Mouse (Mus musculus) layer of hippocampus, postnatal 25 days (tissue): ENCODE data around the gene Hnrnpu. TPM values are rescaled to one million over a fixed set of nuclear protein-coding genes. Genes with fewer than 3 reads are reported as not detected.
A peak's percentile ranks its signal among the peaks of the same experiment; 100 is the strongest.

Source experiments
- DNase-seq, 2 experiments: peaks; one replicate each; pipeline ENCODE4 v3.0.0; 2022; ENCODE audit warnings: mixed read lengths in 2 of 2, low spot score in 1 of 2; ENCODE audit errors: extremely low spot score in 1 of 2
- total RNA-seq, 2 experiments: library from RNA; stranded (reverse); gene quantifications; 2 replicates each; pipeline ENCODE4 v1.2.3; 2021

The Hnrnpu gene
- total RNA-seq, 2 experiments from 2014 or later: 348 to 416 TPM

GRCm38 (mm10) chr1:178342063-178342462 is 4.5 kb upstream of the Hnrnpu start:
- no peak for DNase-seq

- DNase-seq: no peak
These were observed 3.8 kb upstream of the Hnrnpu start for GRCm38 (mm10) chr1:178341435-178341834.

GRCm38 (mm10) chr1:178340213-178340612 is 2.6 kb upstream of the Hnrnpu start:
- DNase-seq: no peak

- DNase-seq: peak in 1 of 2 experiments; percentile 15
These were observed 683 bp upstream of the Hnrnpu start for GRCm38 (mm10) chr1:178338318-178338641.

- peak in 1 of 2 experiments; percentile 44 for DNase-seq
These were observed 668 bp downstream of the Hnrnpu start for GRCm38 (mm10) chr1:178336777-178337481.

- DNase-seq: peak; percentile 88 to 89
These were observed 1.3 kb downstream of the Hnrnpu start for GRCm38 (mm10) chr1:178336289-178336775.

- DNase-seq: no peak
These were observed 1.7 kb downstream of the Hnrnpu start for GRCm38 (mm10) chr1:178335860-178336261.

- DNase-seq: no peak
These were observed 7.7 kb downstream of the Hnrnpu start for GRCm38 (mm10) chr1:178329946-178330345.

- no peak for DNase-seq
These were observed 8.6 kb downstream of the Hnrnpu start for GRCm38 (mm10) chr1:178329017-178329416.

GRCm38 (mm10) chr1:178326950-178327349 is 10.6 kb downstream of the Hnrnpu start:
- DNase-seq: no peak

GRCm38 (mm10) chr1:178326357-178326756 is 11.2 kb downstream of the Hnrnpu start:
- no peak for DNase-seq

GRCm38 (mm10) chr1:178324568-178324967 is 13.0 kb downstream of the Hnrnpu start:
- no peak for DNase-seq

GRCm38 (mm10) chr1:178323235-178323634 is 14.4 kb downstream of the Hnrnpu start:
- DNase-seq: no peak

- no peak for DNase-seq
These were observed 15.8 kb downstream of the Hnrnpu start for GRCm38 (mm10) chr1:178321730-178322357.

- no peak for DNase-seq
These were observed 16.6 kb downstream of the Hnrnpu start for GRCm38 (mm10) chr1:178320723-178321590.

GRCm38 (mm10) chr1:178320038-178320722 is 17.4 kb downstream of the Hnrnpu start:
- DNase-seq: no peak

- peak; percentile 16 to 19 for DNase-seq
These were observed 18.1 kb downstream of the Hnrnpu start for GRCm38 (mm10) chr1:178319295-178320037.

GRCm38 (mm10) chr1:178318389-178319184 is 19.0 kb downstream of the Hnrnpu start, which contains the start of gene Cox20:
Cox20 (plus strand) TSS chr1:178319130.
- peak; percentile 87 to 96 for DNase-seq

- no peak for DNase-seq
These were observed 19.6 kb downstream of the Hnrnpu start for GRCm38 (mm10) chr1:178318002-178318388.
